Mouse (Mus musculus) macrophage (primary cell): ENCODE data around the gene Nfkbid. TPM values are rescaled to one million over a fixed set of nuclear protein-coding genes. Genes with fewer than 3 reads are reported as not detected.
"Not testable (repeated sequence)": the region's sequence is repeated elsewhere in the genome, so short reads cannot be mapped to it uniquely, and the experiment has no call there.

ENCODE experiments used
- H3K27ac ChIP-seq: fragments of 350-480 bp; formaldehyde crosslinking; 2 replicates; pipeline ENCODE4 v1.9.0; 2021
- H3K36me3 ChIP-seq: fragments of 350-480 bp; formaldehyde crosslinking; 2 replicates; pipeline ENCODE4 v1.9.0; 2021; ENCODE audit errors: inconsistent target
- H3K4me3 ChIP-seq: fragments of 350-480 bp; formaldehyde crosslinking; 2 replicates; pipeline ENCODE4 v1.9.0; 2021; ENCODE audit errors: inconsistent target
- H3K79me2 ChIP-seq: fragments of 350-480 bp; formaldehyde crosslinking; 2 replicates; pipeline ENCODE4 v1.9.0; 2021; ENCODE audit errors: inconsistent target
- WGBS: methylation state at CpG from one replicate; pipeline ENCODE4 v1.1.7; 2026; ENCODE audit warnings: inconsistent platforms; ENCODE audit not compliant: missing documents; 5-methylcytosine and 5-hydroxymethylcytosine counted together
- polyA plus RNA-seq: library from polyadenylated mRNA; stranded (reverse); fragments of 250-400 nt; gene quantifications from 3 replicates; pipeline ENCODE4 v1.2.4, GENCODE M21; 2018; ENCODE audit warnings: inconsistent platforms

Nfkbid gene
- polyA plus RNA-seq, 1 experiment from 2014 or later, result 3.2 TPM

GRCm38 (mm10) chr7:30464816-30465300 lies 43.3 kb downstream of the Nfkbid start:
- Histone ChIP-seq H3K36me3 (no peaks in the 10 kb centered on the region), H3K79me2 (no peaks in the 10 kb centered on the region), H3K27ac (no peak overlapping the region), H3K4me3 (no peak overlapping the region)
- WGBS, result 19% methylated on average over 5 of the region's 6 CpGs

GRCm38 (mm10) chr7:30472411-30472810 lies 50.9 kb downstream of the Nfkbid start:
- no peak overlapping the region for H3K27ac ChIP-seq
- WGBS, result 26% methylated on average over 3 of the region's 5 CpGs
- H3K79me2 ChIP-seq, result no peaks in the 10 kb centered on the region
- no peak overlapping the region for H3K4me3 ChIP-seq
- H3K36me3 ChIP-seq, result no peaks in the 10 kb centered on the region

GRCm38 (mm10) chr7:30474999-30475398 lies 53.5 kb downstream of the Nfkbid start:
- 64% methylated on average over 4 of the region's 4 CpGs for WGBS
- H3K27ac ChIP-seq, result no peak overlapping the region

GRCm38 (mm10) chr7:30476136-30476535 lies 54.6 kb downstream of the Nfkbid start:
- WGBS, result 85% methylated on average over 7 of the region's 7 CpGs
- not testable (repeated sequence) for H3K4me3 ChIP-seq, H3K79me2 ChIP-seq, H3K27ac ChIP-seq, H3K36me3 ChIP-seq

More at GRCm38 (mm10) chr7:30474999-30475398, 53.5 kb downstream of the Nfkbid start:
- H3K4me3 ChIP-seq, result no peak overlapping the region
- H3K36me3 ChIP-seq, result no peaks in the 10 kb centered on the region
- H3K79me2 ChIP-seq, result no peaks in the 10 kb centered on the region

GRCm38 (mm10) chr7:30477415-30478381 lies 56.2 kb downstream of the Nfkbid start:
- H3K79me2 ChIP-seq, result no peaks in the 10 kb centered on the region
- no peak overlapping the region for H3K4me3 ChIP-seq
- H3K36me3 ChIP-seq, result no peaks in the 10 kb centered on the region
- H3K27ac ChIP-seq, result no peak overlapping the region
- WGBS, result 46% methylated on average over 11 of the region's 32 CpGs

Other genes starting within 250 kb of the Nfkbid start
- 6.1 to 9.1 TPM (median 8.4 TPM) in 3 replicates for gene Cox7a1, start 237.6 kb upstream of the Nfkbid start, polyA plus RNA-seq
- 404 to 602 TPM (median 510 TPM) in 3 replicates for gene Capns1, start 222.9 kb upstream of the Nfkbid start, polyA plus RNA-seq
- gene Polr2i, start 189.8 kb upstream of the Nfkbid start, polyA plus RNA-seq, result 34.2 to 47.5 TPM (median 41.3 TPM) in 3 replicates
- 57.6 to 136 TPM (median 89.3 TPM) in 3 replicates for gene Tbcb, start 189.5 kb upstream of the Nfkbid start, polyA plus RNA-seq
- gene Ovol3, start 186.0 kb upstream of the Nfkbid start, polyA plus RNA-seq, result not detected in 3 replicates
- 0.34 to 0.72 TPM in 2 of 3 replicates, not detected in the other for gene Thap8, start 141.6 kb upstream of the Nfkbid start, polyA plus RNA-seq
- 10.4 to 24.4 TPM (median 15.1 TPM) in 3 replicates for gene Wdr62, start 141.3 kb upstream of the Nfkbid start, polyA plus RNA-seq
- gene Clip3, start 130.0 kb upstream of the Nfkbid start, polyA plus RNA-seq, result 0.07 to 0.59 TPM in 2 of 3 replicates, not detected in the other
- 16.1 to 25.9 TPM (median 25.1 TPM) in 3 replicates for gene Alkbh6, start 113.0 kb upstream of the Nfkbid start, polyA plus RNA-seq
- 0.30 to 0.82 TPM (median 0.74 TPM) in 3 replicates for gene Syne4, start 106.9 kb upstream of the Nfkbid start, polyA plus RNA-seq
- 0.33 to 0.57 TPM (median 0.33 TPM) in 3 replicates for gene E130208F15Rik, start 100.0 kb upstream of the Nfkbid start, polyA plus RNA-seq
- 4.6 to 6.7 TPM (median 5.0 TPM) in 3 replicates for gene Sdhaf1, start 97.8 kb upstream of the Nfkbid start, polyA plus RNA-seq
- 0.07 TPM in 1 of 3 replicates, not detected in the others for gene Lrfn3, start 59.0 kb upstream of the Nfkbid start, polyA plus RNA-seq
- gene Tyrobp, start 8.0 kb upstream of the Nfkbid start, polyA plus RNA-seq, result 2,505 to 4,301 TPM (median 3,819 TPM) in 3 replicates
- gene Hcst, start 1.9 kb upstream of the Nfkbid start, polyA plus RNA-seq, result 9.3 to 40.5 TPM (median 34.0 TPM) in 3 replicates
- gene Aplp1, start 23.8 kb downstream of the Nfkbid start, polyA plus RNA-seq, result 0.67 to 1.3 TPM (median 0.75 TPM) in 3 replicates
- gene Kirrel2, start 36.0 kb downstream of the Nfkbid start, polyA plus RNA-seq, result not detected in 3 replicates
- not detected in 3 replicates for gene Nphs1, start 36.6 kb downstream of the Nfkbid start, polyA plus RNA-seq
- not detected in 3 replicates for gene Prodh2, start 71.9 kb downstream of the Nfkbid start, polyA plus RNA-seq
- 0.09 to 0.30 TPM (median 0.16 TPM) in 3 replicates for gene Arhgap33, start 113.3 kb downstream of the Nfkbid start, polyA plus RNA-seq
- 3.0 to 7.5 TPM (median 3.9 TPM) in 3 replicates for gene Hspb6, start 130.4 kb downstream of the Nfkbid start, polyA plus RNA-seq
- gene Proser3, start 130.6 kb downstream of the Nfkbid start, polyA plus RNA-seq, result 1.8 to 5.6 TPM (median 2.0 TPM) in 3 replicates
- 18.0 to 27.7 TPM (median 25.4 TPM) in 3 replicates for gene Lin37, start 138.1 kb downstream of the Nfkbid start, polyA plus RNA-seq
- gene U2af1l4, start 141.6 kb downstream of the Nfkbid start, polyA plus RNA-seq, result 61.4 to 79.9 TPM (median 65.3 TPM) in 3 replicates
- gene Gm49396, start 141.6 kb downstream of the Nfkbid start, polyA plus RNA-seq, result 0.69 to 3.4 TPM (median 0.84 TPM) in 3 replicates
- 123 to 220 TPM (median 157 TPM) in 3 replicates for gene Psenen, start 141.9 kb downstream of the Nfkbid start, polyA plus RNA-seq
- gene Igflr1, start 143.7 kb downstream of the Nfkbid start, polyA plus RNA-seq, result 0.68 TPM in 1 of 3 replicates, not detected in the others
- 13.9 to 35.4 TPM (median 16.1 TPM) in 3 replicates for gene Kmt2b, start 167.0 kb downstream of the Nfkbid start, polyA plus RNA-seq
- 0.14 TPM in 1 of 3 replicates, not detected in the others for gene Zbtb32, start 177.2 kb downstream of the Nfkbid start, polyA plus RNA-seq
- 0.46 TPM in 1 of 3 replicates, not detected in the others for gene Upk1a, start 191.1 kb downstream of the Nfkbid start, polyA plus RNA-seq
- 333 to 597 TPM (median 504 TPM) in 3 replicates for gene Cox6b1, start 204.4 kb downstream of the Nfkbid start, polyA plus RNA-seq
- gene Etv2, start 214.1 kb downstream of the Nfkbid start, polyA plus RNA-seq, result not detected in 3 replicates
- 49.7 to 73.5 TPM (median 66.3 TPM) in 3 replicates for gene Rbm42, start 228.6 kb downstream of the Nfkbid start, polyA plus RNA-seq
- gene Haus5, start 243.3 kb downstream of the Nfkbid start, polyA plus RNA-seq, result 4.8 to 11.7 TPM (median 6.3 TPM) in 3 replicates
- gene Pmis2, start 249.9 kb downstream of the Nfkbid start, polyA plus RNA-seq, result not detected in 3 replicates